Mouse (Mus musculus): Measurements from ENCODE around the gene Ggct. TPM values are rescaled to one million over a fixed set of nuclear protein-coding genes. Genes with fewer than 3 reads are reported as not detected.
A peak's percentile ranks its signal among the peaks of the same experiment; 100 is the strongest.

Ggct gene
- polyA plus RNA-seq, 1 experiment from 2014 or later, result 4.8 TPM

GRCm38 (mm10) chr6:54952542-54952941 lies 40.2 kb downstream of the Ggct start:
- Histone ChIP-seq H3K36me3 (ENCODE audit: insufficient read depth) (no peaks in the 10 kb centered on the region), H3K4me3 (ENCODE audit: low read depth, low read length) (no peak overlapping the region), H3K9ac (no peak overlapping the region), H3K4me1 (ENCODE audit: insufficient read depth) (no peaks in the 10 kb centered on the region), H3K27ac (ENCODE audit: low read depth) (no peak overlapping the region), H3K27me3 (ENCODE audit: insufficient read depth, low read length) (no peaks in the 10 kb centered on the region), H3K9me3 (ENCODE audit: low read depth, low read length) (no peaks in the 10 kb centered on the region), H3K4me2 (no peak overlapping the region)
- no peak for TF ChIP-seq CTCF (IDR thresholded peaks at IDR 0.05; ENCODE audit: low read depth)
- DNase-seq (no peak), ATAC-seq (ENCODE audit: insufficient read depth) (no peak)
- 83% methylated on average over 3 of the region's 3 CpGs for WGBS

DNA sequence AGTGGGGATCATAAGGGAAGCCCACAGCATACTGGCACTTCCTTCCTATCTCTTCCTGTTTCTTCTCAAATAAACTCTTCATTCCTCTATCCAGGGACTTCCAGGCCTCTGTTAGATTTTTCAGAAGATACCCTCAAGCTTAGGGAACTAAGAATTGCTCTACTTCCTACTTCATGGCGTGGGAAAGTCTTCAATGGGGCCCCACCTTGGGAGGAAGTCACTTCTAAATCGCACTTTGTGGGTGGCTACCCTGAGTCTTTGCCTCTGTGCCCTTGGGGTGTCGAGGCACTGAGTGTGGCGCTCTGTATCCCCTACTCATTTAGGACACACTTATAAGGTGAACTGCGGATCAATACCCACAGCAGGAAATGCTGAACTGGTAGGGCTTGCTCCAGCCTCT lies 44.1 kb downstream of the Ggct start:
- H3K4me1 ChIP-seq (ENCODE audit: insufficient read depth), result no peaks in the 10 kb centered on the region
- peaks cover 8% of the 10 kb centered on the region for H3K27me3 ChIP-seq (ENCODE audit: insufficient read depth, low read length)
- no peak overlapping the region for H3K4me2 ChIP-seq
- H3K36me3 ChIP-seq (ENCODE audit: insufficient read depth), result no peaks in the 10 kb centered on the region
- ATAC-seq (ENCODE audit: insufficient read depth) (no peak), DNase-seq (no peak)
- 77% methylated on average over 5 of the region's 5 CpGs for WGBS
- H3K27ac ChIP-seq (ENCODE audit: low read depth), result no peak overlapping the region
- TF ChIP-seq CTCF (IDR thresholded peaks at IDR 0.05; ENCODE audit: low read depth), result no peak
- H3K9me3 ChIP-seq (ENCODE audit: low read depth, low read length), result no peaks in the 10 kb centered on the region
- H3K4me3 ChIP-seq (ENCODE audit: low read depth, low read length), result no peak overlapping the region
- no peak overlapping the region for H3K9ac ChIP-seq

GRCm38 (mm10) chr6:54946241-54946953 lies 46.4 kb downstream of the Ggct start:
- no peak overlapping the region for H3K4me2 ChIP-seq
- no peak for ATAC-seq (ENCODE audit: insufficient read depth)
- H3K9me3 ChIP-seq (ENCODE audit: low read depth, low read length), result no peaks in the 10 kb centered on the region
- no peak for TF ChIP-seq CTCF (IDR thresholded peaks at IDR 0.05; ENCODE audit: low read depth)
- no peak for DNase-seq
- H3K27me3 ChIP-seq (ENCODE audit: insufficient read depth, low read length), result peaks cover 16% of the 10 kb centered on the region
- WGBS, result 55% methylated on average over 4 of the region's 4 CpGs
- H3K9ac ChIP-seq, result no peak overlapping the region
- no peaks in the 10 kb centered on the region for H3K36me3 ChIP-seq (ENCODE audit: insufficient read depth)
- H3K27ac ChIP-seq (ENCODE audit: low read depth), result no peak overlapping the region
- H3K4me3 ChIP-seq (ENCODE audit: low read depth, low read length), result no peak overlapping the region
- no peaks in the 10 kb centered on the region for H3K4me1 ChIP-seq (ENCODE audit: insufficient read depth)

DNA sequence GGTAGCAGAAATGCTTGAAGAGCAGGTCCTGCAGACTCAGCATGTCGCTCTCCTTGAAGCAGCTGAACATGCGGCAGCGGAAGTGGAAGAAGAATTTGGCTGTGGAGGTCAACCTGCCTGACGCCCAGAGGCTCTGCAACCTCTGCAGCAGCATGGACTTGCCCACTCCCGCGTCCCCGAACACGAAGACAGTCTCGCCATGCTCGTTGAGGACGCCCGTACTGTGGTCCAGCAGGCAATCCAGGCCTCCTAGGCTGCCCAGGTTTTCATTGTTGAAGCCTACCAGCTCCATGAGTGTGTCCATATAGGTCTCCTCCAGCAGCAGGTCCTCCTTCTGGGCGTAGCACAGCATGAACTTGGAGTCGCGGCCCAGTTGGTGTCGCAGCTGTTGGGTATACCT lies 48.2 kb downstream of the Ggct start:
- no peak for DNase-seq
- no peak overlapping the region for H3K4me3 ChIP-seq (ENCODE audit: low read depth, low read length)
- H3K27ac ChIP-seq (ENCODE audit: low read depth), result no peak overlapping the region
- TF ChIP-seq CTCF (IDR thresholded peaks at IDR 0.05; ENCODE audit: low read depth), result no peak
- H3K4me2 ChIP-seq, result no peak overlapping the region
- ATAC-seq (ENCODE audit: insufficient read depth), result no peak
- no peaks in the 10 kb centered on the region for H3K36me3 ChIP-seq (ENCODE audit: insufficient read depth)
- H3K27me3 ChIP-seq (ENCODE audit: insufficient read depth, low read length), result peaks cover 16% of the 10 kb centered on the region
- no peaks in the 10 kb centered on the region for H3K4me1 ChIP-seq (ENCODE audit: insufficient read depth)
- H3K9me3 ChIP-seq (ENCODE audit: low read depth, low read length), result no peaks in the 10 kb centered on the region
- WGBS, result 66% methylated on average over 16 of the region's 16 CpGs
- no peak overlapping the region for H3K9ac ChIP-seq

DNA sequence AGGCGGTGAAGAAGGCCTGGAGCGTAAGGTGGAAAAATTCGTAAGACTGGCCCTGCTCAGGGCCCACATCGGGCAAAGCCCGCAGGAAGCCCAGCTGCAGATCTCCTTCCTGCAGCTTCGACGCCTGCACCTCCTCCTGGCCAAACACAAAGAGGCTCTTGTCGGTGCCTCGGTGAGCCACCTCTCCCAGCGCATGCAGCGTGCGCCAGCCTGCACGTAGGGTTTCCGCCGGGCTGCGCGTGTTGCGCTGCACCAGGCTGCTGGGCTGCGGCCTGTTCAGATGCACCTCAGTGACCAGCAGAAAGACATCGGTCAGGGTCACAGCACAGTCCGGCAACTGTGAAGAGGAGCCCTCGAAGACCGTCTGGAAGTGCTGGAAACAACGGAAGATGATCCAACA lies 49.0 kb downstream of the Ggct start:
- no peak overlapping the region for H3K27ac ChIP-seq (ENCODE audit: low read depth)
- no peaks in the 10 kb centered on the region for H3K36me3 ChIP-seq (ENCODE audit: insufficient read depth)
- peak overlapping the region; percentile 29; the same call in 1 of the 2 replicates for H3K4me2 ChIP-seq
- no peak overlapping the region for H3K9ac ChIP-seq
- DNase-seq (peak; percentile 26), ATAC-seq (ENCODE audit: insufficient read depth) (no peak)
- H3K4me1 ChIP-seq (ENCODE audit: insufficient read depth), result no peaks in the 10 kb centered on the region
- TF ChIP-seq CTCF (IDR thresholded peaks at IDR 0.05; ENCODE audit: low read depth), result no peak
- H3K9me3 ChIP-seq (ENCODE audit: low read depth, low read length), result no peaks in the 10 kb centered on the region
- peaks cover 16% of the 10 kb centered on the region for H3K27me3 ChIP-seq (ENCODE audit: insufficient read depth, low read length)
- 49% methylated on average over 24 of the region's 24 CpGs for WGBS
- no peak overlapping the region for H3K4me3 ChIP-seq (ENCODE audit: low read depth, low read length)

GRCm38 (mm10) chr6:54943292-54943691 lies 49.5 kb downstream of the Ggct start:
- H3K4me2 ChIP-seq, result no peak overlapping the region
- no peak overlapping the region for H3K27ac ChIP-seq (ENCODE audit: low read depth)
- H3K4me3 ChIP-seq (ENCODE audit: low read depth, low read length), result no peak overlapping the region
- peaks cover 16% of the 10 kb centered on the region for H3K27me3 ChIP-seq (ENCODE audit: insufficient read depth, low read length)
- no peak for TF ChIP-seq CTCF (IDR thresholded peaks at IDR 0.05; ENCODE audit: low read depth)
- no peaks in the 10 kb centered on the region for H3K9me3 ChIP-seq (ENCODE audit: low read depth, low read length)
- WGBS, result 67% methylated on average over 16 of the region's 16 CpGs
- H3K36me3 ChIP-seq (ENCODE audit: insufficient read depth), result no peaks in the 10 kb centered on the region
- H3K9ac ChIP-seq, result no peak overlapping the region
- no peak for ATAC-seq (ENCODE audit: insufficient read depth)
- H3K4me1 ChIP-seq (ENCODE audit: insufficient read depth), result no peaks in the 10 kb centered on the region
- no peak for DNase-seq

- Histone ChIP-seq H3K9me3 (ENCODE audit: low read depth, low read length) (no peaks in the 10 kb centered on the region), H3K9ac (no peak overlapping the region), H3K4me2 (no peak overlapping the region), H3K27me3 (ENCODE audit: insufficient read depth, low read length) (peaks cover 16% of the 10 kb centered on the region), H3K36me3 (ENCODE audit: insufficient read depth) (no peaks in the 10 kb centered on the region), H3K4me3 (ENCODE audit: low read depth, low read length) (no peak overlapping the region), H3K27ac (ENCODE audit: low read depth) (no peak overlapping the region), H3K4me1 (ENCODE audit: insufficient read depth) (no peaks in the 10 kb centered on the region)
- TF ChIP-seq CTCF (IDR thresholded peaks at IDR 0.05; ENCODE audit: low read depth), result no peak
- DNase-seq, result no peak
- 91% methylated on average over 6 of the region's 6 CpGs for WGBS
- no peak for ATAC-seq (ENCODE audit: insufficient read depth)
Observed at GRCm38 (mm10) chr6:54941149-54941548, 51.6 kb downstream of the Ggct start.

All from lung, embryonic 14.5 days (tissue).